Mouse (Mus musculus) frontal cortex, adult 2 months (tissue): ENCODE results near the gene Cmbl. TPM values are rescaled to one million over a fixed set of nuclear protein-coding genes. Genes with fewer than 3 reads are reported as not detected.
A peak's percentile ranks its signal among the peaks of the same experiment; 100 is the strongest.

Experiments used
- DNase-seq, 2 experiments: peaks; one replicate each; pipeline ENCODE4 v3.0.0; 2022; ENCODE audit warnings: low spot score in 1 of 2; ENCODE audit errors: extremely low spot score in 1 of 2
- polyA plus RNA-seq: library from polyadenylated mRNA; depleted of rRNA; stranded (reverse); fragments of >200 nt; gene quantifications from 2 replicates; pipeline ENCODE4 v1.2.3, GENCODE M21; 2012; rRNA removed

Cmbl gene
- polyA plus RNA-seq, 1 experiment = 22.7 TPM

- DNase-seq = no peak
Measured at GRCm38 (mm10) chr15:31611976-31612375, 46.8 kb downstream of the Cmbl start.

DNA sequence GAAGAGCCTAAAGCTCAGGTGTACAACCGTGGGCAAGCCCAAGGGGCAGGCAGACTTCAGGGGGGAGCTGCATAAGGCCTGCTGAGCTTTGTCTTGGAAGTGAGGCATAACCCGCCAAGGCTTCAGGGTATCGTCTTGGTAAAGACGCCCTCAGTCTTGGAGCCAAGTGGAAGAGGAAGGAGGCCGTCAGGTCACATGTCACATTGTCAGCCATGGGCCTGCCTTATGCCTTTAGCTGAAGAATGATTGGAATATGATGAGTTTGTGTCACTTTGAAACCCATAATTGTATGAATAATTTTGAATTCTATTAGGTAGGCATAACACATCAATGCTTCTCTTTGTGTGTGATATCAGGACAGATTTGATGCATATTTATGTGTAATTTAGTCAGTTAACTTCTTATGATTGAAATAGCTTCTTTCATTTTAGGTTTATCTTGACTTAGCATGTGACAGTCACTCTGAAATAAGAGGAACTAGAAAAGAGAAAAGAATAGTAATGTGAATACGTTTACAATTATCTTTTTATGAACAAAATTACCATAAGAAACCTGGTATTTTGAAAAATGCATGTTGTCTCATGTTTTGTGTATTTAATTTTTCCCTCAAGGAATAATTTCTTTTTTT, 48.8 kb downstream of the Cmbl start:
- no peak for DNase-seq

DNA sequence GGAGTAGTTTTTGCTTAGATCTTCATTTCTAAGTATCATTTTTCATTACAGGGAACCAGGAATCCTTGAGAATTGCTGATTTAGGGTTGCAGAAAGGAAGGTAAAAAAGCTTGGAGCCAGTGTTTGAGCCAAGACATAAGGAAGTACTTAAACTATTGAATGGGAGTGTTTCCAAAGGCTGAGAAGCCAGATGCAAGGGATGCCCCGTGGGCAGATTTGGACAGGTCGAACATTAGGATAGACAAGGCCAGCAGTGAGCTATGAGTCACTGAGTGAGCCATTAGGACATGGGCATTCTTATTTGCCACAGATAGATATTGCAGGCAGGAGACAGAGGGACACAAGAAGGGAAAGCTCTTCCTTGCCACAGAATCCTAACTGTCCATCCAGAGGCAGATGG, 49.5 kb downstream of the Cmbl start:
- no peak for DNase-seq

DNA sequence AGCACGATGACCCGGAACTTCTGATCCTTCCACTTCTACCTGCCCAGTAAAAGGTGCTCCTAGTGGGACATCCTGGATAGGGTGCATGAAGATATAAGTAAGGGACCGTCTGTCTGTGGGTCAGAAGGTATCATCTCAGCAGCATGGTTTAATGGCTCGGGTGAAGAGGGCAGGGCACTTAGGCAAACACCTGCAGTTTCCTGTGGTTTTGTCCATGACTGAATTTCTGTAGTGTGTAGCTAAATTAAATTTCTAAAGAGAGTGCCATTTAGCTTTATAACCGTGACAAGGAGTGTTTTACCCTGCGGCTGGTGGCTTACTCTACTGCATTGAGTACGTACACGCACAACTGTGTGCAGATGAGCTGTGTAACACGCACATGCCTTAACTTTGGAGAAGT, 52.1 kb downstream of the Cmbl start:
- DNase-seq = no peak

- DNase-seq = no peak
Measured at GRCm38 (mm10) chr15:31619521-31619920, 54.3 kb downstream of the Cmbl start.

GRCm38 (mm10) chr15:31627277-31628154, 62.3 kb downstream of the Cmbl start:
- no peak for DNase-seq

DNA sequence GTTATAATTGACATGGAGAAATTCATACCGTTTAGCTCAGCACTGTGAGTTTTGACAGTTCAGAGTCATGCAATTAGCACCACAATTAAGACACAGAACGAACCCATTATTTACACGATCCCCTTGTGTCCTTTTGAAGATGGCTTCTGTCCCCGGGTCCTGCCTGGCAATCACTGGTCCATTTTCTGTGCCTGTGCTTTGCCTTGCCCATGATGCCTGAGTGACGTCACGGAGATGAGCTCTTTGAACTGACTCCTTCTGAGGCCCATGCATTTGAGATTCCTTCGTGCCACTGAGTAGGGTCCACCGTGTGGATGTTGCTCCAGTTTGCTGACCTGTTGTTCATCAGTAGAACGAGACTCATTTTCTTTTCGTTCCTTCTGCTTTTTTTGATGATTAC, 63.0 kb downstream of the Cmbl start:
- DNase-seq = no peak

DNA sequence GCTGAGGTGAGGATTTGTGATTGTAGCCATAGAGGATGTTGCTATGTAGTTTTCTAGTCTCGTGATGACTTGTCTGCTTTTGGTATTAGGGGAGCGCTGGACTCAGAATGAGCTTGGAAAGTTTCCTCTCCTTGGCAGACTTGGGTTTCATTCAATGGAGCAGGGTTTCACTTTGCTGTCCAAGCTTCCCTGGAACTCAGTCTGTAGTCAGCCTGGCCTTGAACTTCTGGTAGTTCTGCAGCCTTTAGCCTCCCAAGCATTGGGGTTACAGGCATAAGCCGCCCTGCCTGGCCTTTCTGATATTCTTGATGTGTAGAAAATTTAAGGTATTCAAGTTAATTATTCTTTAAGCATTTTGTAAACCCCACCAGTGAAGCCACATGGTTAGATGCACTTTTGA, 64.4 kb downstream of the Cmbl start:
- DNase-seq = no peak

DNA sequence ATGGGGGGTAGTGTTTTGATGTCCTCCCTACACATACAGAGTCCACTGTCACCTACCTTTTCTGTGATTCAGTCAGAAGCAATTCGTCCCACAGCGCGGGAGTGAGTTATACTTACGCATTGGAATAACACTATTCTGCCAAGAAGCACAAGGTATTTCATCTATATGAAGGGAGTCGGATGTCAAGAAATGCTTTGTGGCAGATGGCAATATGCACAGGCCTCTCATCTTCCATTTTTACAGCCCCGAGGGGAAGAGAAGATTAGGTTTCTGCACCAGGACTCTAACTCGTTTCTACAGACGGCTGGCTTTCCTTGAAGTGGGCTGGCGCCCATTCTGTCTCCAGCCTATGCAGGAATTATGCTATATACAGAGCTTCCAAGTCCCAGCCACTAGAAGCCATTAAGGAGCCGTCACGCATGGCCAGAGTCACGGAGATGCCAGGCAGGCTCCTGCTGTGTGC, 66.2 kb downstream of the Cmbl start:
- no peak for DNase-seq

DNA sequence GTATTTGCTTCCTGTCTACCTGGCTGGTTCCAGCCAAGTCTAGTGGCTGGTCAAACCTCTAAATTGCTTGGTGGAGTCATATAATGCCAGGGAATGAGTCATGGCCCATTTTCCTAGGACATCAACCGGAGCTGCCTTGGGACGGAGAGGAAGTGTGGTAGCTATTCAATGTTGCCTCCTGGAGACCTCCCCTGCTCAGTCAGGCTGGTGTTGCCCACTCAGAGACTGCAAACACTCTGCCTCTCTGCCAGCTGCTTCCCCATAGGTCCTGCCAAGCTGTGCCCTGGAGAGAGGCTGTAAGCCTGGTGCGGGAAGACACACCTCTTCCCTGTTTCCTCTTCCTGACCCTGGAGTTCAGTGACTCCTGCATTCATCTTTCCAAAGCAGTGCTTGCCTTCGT, 67.3 kb downstream of the Cmbl start:
- no peak for DNase-seq

- peak; percentile 46 to 56 for DNase-seq
Measured at GRCm38 (mm10) chr15:31634582-31634981, 69.4 kb downstream of the Cmbl start.

GRCm38 (mm10) chr15:31636091-31636595, 71.0 kb downstream of the Cmbl start:
- no peak for DNase-seq

Other genes with a start within 250 kb of the Cmbl start
- gene Ankrd33b, start 197.7 kb upstream of the Cmbl start, polyA plus RNA-seq = 25.4 and 26.0 TPM in 2 replicates
- 0.88 and 1.5 TPM in 2 replicates for gene Ropn1l, start 111.7 kb upstream of the Cmbl start, polyA plus RNA-seq
- 81.3 and 95.9 TPM in 2 replicates for gene March6, start 34.3 kb upstream of the Cmbl start, polyA plus RNA-seq
- 166 and 190 TPM in 2 replicates for gene Cct5, start 36.4 kb downstream of the Cmbl start, polyA plus RNA-seq
- 14.7 and 15.3 TPM in 2 replicates for gene Fam173b, start 36.5 kb downstream of the Cmbl start, polyA plus RNA-seq